Mouse (Mus musculus) ES-Bruce4 (cell line): ENCODE results near the gene 4930558K02Rik.

Source experiments
- CTCF ChIP-seq: IDR thresholded peaks from one replicate; pipeline ENCODE4 v1.8.1; 2011; ENCODE audit warnings: low read depth, low read length
- POLR2A ChIP-seq: IDR thresholded peaks from one replicate; pipeline ENCODE4 v1.8.1; 2011; ENCODE audit warnings: low read length; ENCODE audit not compliant: insufficient read depth

DNA sequence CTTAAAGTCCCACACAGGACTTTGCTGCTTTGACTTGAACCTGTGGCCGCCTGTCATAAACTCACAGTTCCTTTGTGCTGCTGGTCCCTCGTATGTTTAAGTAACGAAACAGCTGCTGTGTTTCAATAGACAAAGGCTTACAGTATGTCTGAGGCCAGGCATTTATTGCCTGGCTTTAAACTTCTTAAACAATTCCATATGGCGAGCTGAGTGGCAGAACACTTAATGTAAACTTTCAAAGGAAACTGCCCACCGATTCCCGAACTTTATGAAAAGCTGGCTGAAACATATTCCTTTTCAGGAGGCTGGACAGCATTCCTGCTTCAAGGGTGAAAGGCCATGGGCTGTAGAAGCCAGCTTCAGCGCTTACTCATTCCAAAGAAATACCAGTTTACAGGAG is 37.5 kb upstream of the 4930558K02Rik start:
- no peak for TF ChIP-seq POLR2A
- no peak for TF ChIP-seq CTCF
